Mouse (Mus musculus) spleen, adult 2 months (tissue): ENCODE measurements around the gene Hdac7. TPM values are rescaled to one million over a fixed set of nuclear protein-coding genes. Genes with fewer than 3 reads are reported as not detected.

Experiments
- DNase-seq, 2 experiments: peaks; one replicate each; pipeline versions ENCODE4 v3.0.0 to v3.0.0-alpha.2; 2012 to 2021; ENCODE audit warnings: low spot score in 2 of 2, low read depth in 1 of 2
- H3K27ac ChIP-seq: fragments of 200-500 bp; 2 replicates; pipeline ENCODE4 v1.5.1; 2012; ENCODE audit warnings: low read length, inconsistent platforms; ENCODE audit not compliant: insufficient read depth
- H3K27me3 ChIP-seq: fragments of 200-500 bp; 2 replicates; pipeline ENCODE4 v1.6.1; 2012; ENCODE audit warnings: mild to moderate bottlenecking, moderate library complexity, low read length, inconsistent platforms; ENCODE audit not compliant: control insufficient read depth, insufficient read depth
- H3K36me3 ChIP-seq: fragments of 200-500 bp; 2 replicates; pipeline ENCODE4 v1.6.1; 2012; ENCODE audit warnings: mild to moderate bottlenecking, low read length, inconsistent platforms; ENCODE audit not compliant: control insufficient read depth, insufficient read depth
- H3K4me1 ChIP-seq: fragments of 200-500 bp; 2 replicates; pipeline ENCODE4 v1.6.1; 2011; ENCODE audit warnings: inconsistent platforms; ENCODE audit not compliant: control insufficient read depth, insufficient read depth, insufficient read length
- H3K4me3 ChIP-seq: fragments of 200-500 bp; 2 replicates; pipeline ENCODE4 v1.5.1; 2011; ENCODE audit warnings: mild to moderate bottlenecking, inconsistent platforms; ENCODE audit not compliant: insufficient read depth, insufficient read length; ENCODE audit errors: extremely low read depth
- CTCF ChIP-seq: fragments of 200-500 bp; IDR thresholded peaks from 2 replicates; pipeline ENCODE4 v1.5.1; 2011; ENCODE audit warnings: mild to moderate bottlenecking, inconsistent platforms; ENCODE audit not compliant: insufficient read depth, insufficient read length, insufficient replicate concordance; ENCODE audit errors: extremely low read depth
- POLR2A ChIP-seq: fragments of 200-500 bp; IDR thresholded peaks from 2 replicates; pipeline ENCODE4 v1.6.1; 2011; ENCODE audit warnings: low read depth, low read length, inconsistent platforms
- WGBS: fragments of 180-500 bp; shearing (Covaris S2); methylation state at CpG from one replicate; pipeline ENCODE4 v1.1.7; 2018; 5-methylcytosine and 5-hydroxymethylcytosine counted together
- polyA plus RNA-seq: library from polyadenylated mRNA; depleted of rRNA; stranded (reverse); fragments of >200 nt; gene quantifications from 2 replicates; pipeline ENCODE4 v1.2.3, GENCODE M21; 2012

Gene Hdac7
- polyA plus RNA-seq, 1 experiment: 104 TPM

- TF ChIP-seq CTCF (no peak), POLR2A (no peak)
- Histone ChIP-seq H3K27ac (no peak overlapping the region), H3K27me3 (no peaks in the 10 kb centered on the region), H3K4me3 (no peak overlapping the region), H3K4me1 (peaks cover 14% of the 10 kb centered on the region; the same call in 1 of the 2 replicates), H3K36me3 (no peaks in the 10 kb centered on the region)
- 92% methylated on average over 5 of the region's 5 CpGs for WGBS
- no peak for DNase-seq
Observed at GRCm38 (mm10) chr15:97752491-97752890, 91.8 kb downstream of the Hdac7 start.

DNA sequence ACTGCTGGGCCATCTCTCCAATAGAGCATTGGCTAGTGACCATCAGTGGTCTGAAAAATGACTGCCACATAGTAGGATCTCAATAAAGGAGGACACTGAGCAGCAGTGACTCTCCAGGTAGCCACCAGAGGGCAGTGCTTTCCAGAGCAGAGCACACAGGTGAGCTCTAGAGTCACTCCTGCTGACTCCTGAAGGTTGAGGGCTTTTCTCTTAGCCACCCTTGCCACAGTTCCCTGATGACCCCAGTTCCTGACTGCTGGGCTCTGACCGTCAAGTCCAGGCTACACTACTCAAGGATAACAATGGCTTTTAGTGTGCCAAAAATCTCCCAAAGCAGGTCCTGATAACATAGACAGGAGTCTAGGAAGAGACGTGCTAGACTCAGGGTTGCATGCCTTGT is 92.6 kb downstream of the Hdac7 start:
- Histone ChIP-seq H3K27ac (no peak overlapping the region), H3K36me3 (no peaks in the 10 kb centered on the region), H3K27me3 (no peaks in the 10 kb centered on the region), H3K4me3 (no peak overlapping the region), H3K4me1 (peaks cover 14% of the 10 kb centered on the region; the same call in 1 of the 2 replicates)
- TF ChIP-seq CTCF (peak; percentile 59; the same call in 1 of the 2 replicates), POLR2A (no peak)
- 89% methylated on average over 2 of the region's 2 CpGs for WGBS
- peak in 1 of 2 experiments; percentile 53 for DNase-seq

DNA sequence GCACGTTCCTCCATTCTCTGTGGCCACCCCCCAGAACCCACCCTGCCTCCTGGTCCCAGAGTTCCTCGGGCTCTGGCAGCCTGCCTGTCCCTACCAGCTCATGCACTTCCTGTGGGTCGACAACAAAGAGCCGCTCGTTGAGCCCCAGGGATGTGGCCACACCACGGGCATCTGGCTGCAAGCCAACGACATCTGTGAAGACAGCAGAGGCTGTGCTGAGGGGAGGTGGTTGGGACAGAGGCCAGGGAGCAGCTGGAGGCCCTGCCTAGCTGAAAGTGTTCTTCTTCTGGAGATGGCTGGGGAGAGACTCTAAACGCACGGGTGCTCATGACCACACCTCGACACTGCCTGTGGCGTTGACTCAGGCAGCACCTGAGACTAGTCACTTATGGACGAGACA is 93.6 kb downstream of the Hdac7 start:
- H3K27ac ChIP-seq: peak overlapping the region; percentile 14; the same call in 1 of the 2 replicates
- no peaks in the 10 kb centered on the region for H3K27me3 ChIP-seq
- TF ChIP-seq CTCF: no peak
- TF ChIP-seq POLR2A: no peak
- DNase-seq: peak in 1 of 2 experiments; percentile 56
- peaks cover 15% of the 10 kb centered on the region; the same call in 1 of the 2 replicates for H3K4me1 ChIP-seq
- no peaks in the 10 kb centered on the region for H3K36me3 ChIP-seq
- H3K4me3 ChIP-seq: no peak overlapping the region
- 2% methylated on average over 12 of the region's 12 CpGs for WGBS

- no peaks in the 10 kb centered on the region for H3K27me3 ChIP-seq
- H3K27ac ChIP-seq: no peak overlapping the region
- no peak overlapping the region for H3K4me3 ChIP-seq
- 37% methylated on average over 13 of the region's 13 CpGs for WGBS
- TF ChIP-seq POLR2A: no peak
- TF ChIP-seq CTCF: no peak
- peaks cover 22% of the 10 kb centered on the region; the same call in 1 of the 2 replicates for H3K4me1 ChIP-seq
- no peaks in the 10 kb centered on the region for H3K36me3 ChIP-seq
- DNase-seq: no peak
Observed at GRCm38 (mm10) chr15:97749841-97750240, 94.5 kb downstream of the Hdac7 start.

- Histone ChIP-seq H3K4me3 (no peak overlapping the region), H3K27me3 (no peaks in the 10 kb centered on the region), H3K36me3 (no peaks in the 10 kb centered on the region), H3K27ac (no peak overlapping the region), H3K4me1 (peaks cover 23% of the 10 kb centered on the region; the same call in 1 of the 2 replicates)
- WGBS: 71% methylated on average over 9 of the region's 9 CpGs
- no peak for TF ChIP-seq POLR2A
- no peak for DNase-seq
Observed at GRCm38 (mm10) chr15:97749397-97749796, 94.9 kb downstream of the Hdac7 start.

- DNase-seq: no peak
- no peak for TF ChIP-seq CTCF
- TF ChIP-seq POLR2A: no peak
- no peak overlapping the region for H3K4me3 ChIP-seq
- no peak overlapping the region for H3K27ac ChIP-seq
- WGBS: 82% methylated on average over 4 of the region's 4 CpGs
- no peaks in the 10 kb centered on the region for H3K27me3 ChIP-seq
- peaks cover 27% of the 10 kb centered on the region; the same call in 1 of the 2 replicates for H3K4me1 ChIP-seq
- no peaks in the 10 kb centered on the region for H3K36me3 ChIP-seq
Observed at GRCm38 (mm10) chr15:97748964-97749363, 95.3 kb downstream of the Hdac7 start.

DNA sequence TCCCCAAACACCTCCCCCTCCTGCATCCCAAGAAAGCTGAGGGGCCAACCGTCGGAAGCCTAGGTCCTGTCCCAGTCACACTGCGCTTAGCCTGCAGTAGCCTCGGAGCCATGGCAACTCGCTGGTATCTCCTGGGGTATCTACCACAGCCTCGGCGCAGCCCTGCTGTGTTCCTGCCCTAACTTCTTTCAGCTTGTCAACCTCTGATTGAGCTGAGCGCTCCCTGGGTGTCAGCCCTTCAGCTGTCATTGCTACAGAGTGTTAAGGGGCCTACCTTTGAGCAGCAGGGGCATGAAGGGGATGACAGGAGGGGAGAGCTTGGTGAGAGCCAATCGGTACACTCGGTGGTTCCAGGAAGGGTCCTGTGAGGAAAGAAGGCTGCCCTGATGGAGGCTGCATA is 96.0 kb downstream of the Hdac7 start:
- H3K4me3 ChIP-seq: no peak overlapping the region
- no peak for TF ChIP-seq POLR2A
- TF ChIP-seq CTCF: no peak
- peaks cover 29% of the 10 kb centered on the region; the same call in 1 of the 2 replicates for H3K4me1 ChIP-seq
- no peak overlapping the region for H3K27ac ChIP-seq
- H3K36me3 ChIP-seq: no peaks in the 10 kb centered on the region
- H3K27me3 ChIP-seq: no peaks in the 10 kb centered on the region
- 66% methylated on average over 10 of the region's 10 CpGs for WGBS
- no peak for DNase-seq
